Mouse (Mus musculus) ovary, postnatal 36 days (tissue): ENCODE data around the gene Apba3.
A peak's percentile ranks its signal among the peaks of the same experiment; 100 is the strongest.

Source experiments
- DNase-seq: peaks from one replicate; pipeline ENCODE4 v3.0.0; 2022; ENCODE audit warnings: low spot score, mixed read lengths

Gene Apba3

GRCm38 (mm10) chr10:81306837-81307682 lies 40.3 kb downstream of the Apba3 start:
- DNase-seq = no peak

- no peak for DNase-seq
Observed at GRCm38 (mm10) chr10:81309571-81309970, 42.8 kb downstream of the Apba3 start.

GRCm38 (mm10) chr10:81313581-81313980 lies 46.8 kb downstream of the Apba3 start:
- DNase-seq = no peak

GRCm38 (mm10) chr10:81314201-81314600 lies 47.4 kb downstream of the Apba3 start:
- DNase-seq = no peak

GRCm38 (mm10) chr10:81315587-81315986 lies 48.8 kb downstream of the Apba3 start:
- DNase-seq = no peak

GRCm38 (mm10) chr10:81316338-81317060 lies 49.7 kb downstream of the Apba3 start:
- DNase-seq = no peak

GRCm38 (mm10) chr10:81317273-81317672 lies 50.5 kb downstream of the Apba3 start:
- peak; percentile 65 for DNase-seq

GRCm38 (mm10) chr10:81318589-81319329 lies 52.0 kb downstream of the Apba3 start:
- DNase-seq = peak; percentile 57

- DNase-seq = no peak
Observed at GRCm38 (mm10) chr10:81319330-81319699, 52.6 kb downstream of the Apba3 start.

GRCm38 (mm10) chr10:81319741-81320549 lies 53.2 kb downstream of the Apba3 start:
- DNase-seq = peak; percentile 96

GRCm38 (mm10) chr10:81320550-81321347 lies 54.0 kb downstream of the Apba3 start, which contains the start of gene Cactin:
Cactin (plus strand) TSS chr10:81321103.
- DNase-seq = peak; percentile 99

GRCm38 (mm10) chr10:81321436-81321835 lies 54.7 kb downstream of the Apba3 start:
- DNase-seq = no peak

GRCm38 (mm10) chr10:81322444-81322843 lies 55.7 kb downstream of the Apba3 start:
- DNase-seq = no peak
